Mouse (Mus musculus) left cerebral cortex, postnatal 25 days (tissue): ENCODE results near the gene Chn1. TPM values are rescaled to one million over a fixed set of nuclear protein-coding genes. Genes with fewer than 3 reads are reported as not detected.

Experiments
- DNase-seq, 2 experiments: peaks; one replicate each; pipeline ENCODE4 v3.0.0; 2022; ENCODE audit warnings: low spot score in 2 of 2, mixed read lengths in 1 of 2
- intact Hi-C: fragments of 180-260 bp; cut with DNase I; formaldehyde crosslinking; loops from one replicate; pipeline ENCODE4 v1.15.1; 2025
- total RNA-seq, 2 experiments: library from RNA; stranded (reverse); gene quantifications; 2 replicates each; pipeline ENCODE4 v1.2.3; 2021

Gene Chn1
- total RNA-seq, 2 experiments from 2014 or later, result 1,573 to 1,627 TPM

- intact Hi-C loops, result no loop called here
Observed at GRCm38 (mm10) chr2:73759027-73759426, 16.1 kb downstream of the Chn1 start.

GRCm38 (mm10) chr2:73747297-73747696, 27.8 kb downstream of the Chn1 start:
- DNase-seq, result no peak
- intact Hi-C loops, result no loop called here

More at GRCm38 (mm10) chr2:73759027-73759426, 16.1 kb downstream of the Chn1 start:
- no peak for DNase-seq

- intact Hi-C loops, result no loop called here
- no peak for DNase-seq
Observed at GRCm38 (mm10) chr2:73746375-73746770, 28.8 kb downstream of the Chn1 start.

DNA sequence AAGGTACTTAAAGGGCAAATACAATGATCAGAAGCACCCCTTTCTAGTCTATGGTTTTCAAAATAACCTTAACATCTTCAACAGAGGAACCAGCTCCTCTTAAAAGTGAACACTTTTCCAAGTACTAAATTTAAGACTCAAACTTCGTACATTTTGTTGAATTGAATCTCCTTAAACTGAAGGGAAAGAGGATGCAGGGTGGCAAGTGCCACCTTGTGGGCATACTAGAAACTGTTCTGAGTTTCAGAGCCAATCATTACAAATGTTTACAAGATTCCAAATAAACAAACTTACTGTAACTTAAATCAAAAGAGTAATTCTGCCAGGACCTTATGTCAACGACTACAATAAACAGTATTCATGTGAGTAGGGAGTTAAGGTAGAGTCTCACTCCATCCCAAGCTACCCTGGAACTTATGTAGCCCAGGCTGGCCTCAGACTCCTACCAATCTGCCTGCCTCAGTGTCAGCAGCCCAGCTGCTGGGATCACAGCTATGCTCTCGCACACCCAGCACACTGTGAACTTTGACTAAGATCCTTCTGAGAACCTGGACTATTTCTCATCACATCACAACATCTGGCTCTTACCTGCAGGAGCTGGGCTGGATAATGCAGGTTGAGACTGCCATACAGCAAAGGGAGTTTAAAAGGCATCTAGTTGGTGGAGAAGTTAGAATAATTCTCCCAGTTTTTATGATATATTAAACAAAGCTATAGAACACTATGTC, 29.3 kb downstream of the Chn1 start:
- peak; percentile 38 to 62 for DNase-seq
- intact Hi-C loops, result no loop called here

DNA sequence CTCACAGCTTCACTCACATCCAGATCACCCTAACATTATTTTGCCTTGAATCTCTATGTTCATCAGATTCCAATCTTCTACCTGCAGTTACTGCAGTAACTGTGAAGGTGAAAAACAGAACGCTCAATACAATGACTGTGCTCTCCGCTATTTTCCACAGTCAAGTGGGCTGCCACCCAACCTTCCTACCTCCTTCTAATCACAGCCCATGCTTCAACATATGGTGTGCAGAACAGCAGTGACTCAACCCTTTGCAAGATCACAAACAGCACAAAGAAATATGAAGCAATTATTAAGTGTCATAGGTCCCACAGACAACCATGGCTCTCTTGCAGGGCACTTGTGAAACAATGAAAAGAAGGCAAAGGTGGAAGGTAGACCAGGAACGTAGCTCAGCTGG, 33.9 kb downstream of the Chn1 start:
- peak in 1 of 2 experiments; percentile 57 for DNase-seq
- intact Hi-C loops, result loop anchor here (5.0 kb wide), 3 partner anchors 49 to 159 kb away; partner anchors contain the start of gene Chrna1

GRCm38 (mm10) chr2:73727868-73728267, 47.3 kb downstream of the Chn1 start:
- intact Hi-C loops, result no loop called here
- DNase-seq, result peak in 1 of 2 experiments; percentile 73

GRCm38 (mm10) chr2:73724934-73725333, 50.2 kb downstream of the Chn1 start:
- DNase-seq, result no peak

GRCm38 (mm10) chr2:73721821-73722220, 53.3 kb downstream of the Chn1 start:
- no peak for DNase-seq
- intact Hi-C loops, result no loop called here

More at GRCm38 (mm10) chr2:73724934-73725333, 50.2 kb downstream of the Chn1 start:
- intact Hi-C loops, result no loop called here

GRCm38 (mm10) chr2:73712481-73712880, 62.7 kb downstream of the Chn1 start:
- intact Hi-C loops, result no loop called here
- DNase-seq, result peak in 1 of 2 experiments; percentile 47

DNA sequence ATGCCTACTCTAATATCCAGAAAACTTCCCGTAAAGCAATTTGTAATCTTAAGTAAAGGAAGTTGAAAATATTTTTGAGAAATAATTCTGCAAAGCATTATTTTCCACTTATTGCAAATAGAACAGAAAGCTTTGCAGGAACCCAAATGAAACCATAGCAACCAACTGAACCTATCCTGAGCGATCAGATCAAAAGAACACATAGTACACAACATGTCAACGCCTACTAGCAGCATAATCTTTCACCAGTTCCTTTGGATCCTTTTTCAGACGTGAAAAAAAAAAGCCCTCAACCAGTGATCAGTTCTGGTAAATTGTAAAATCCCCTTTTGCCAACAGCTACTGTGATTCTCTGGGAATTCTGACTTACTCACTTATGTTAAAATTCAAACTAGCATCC, 82.1 kb downstream of the Chn1 start:
- DNase-seq, result peak in 1 of 2 experiments; percentile 43
- intact Hi-C loops, result loop anchor here (5.0 kb wide), 1 partner anchor 49 kb away; no protein-coding TSS in a partner anchor

DNA sequence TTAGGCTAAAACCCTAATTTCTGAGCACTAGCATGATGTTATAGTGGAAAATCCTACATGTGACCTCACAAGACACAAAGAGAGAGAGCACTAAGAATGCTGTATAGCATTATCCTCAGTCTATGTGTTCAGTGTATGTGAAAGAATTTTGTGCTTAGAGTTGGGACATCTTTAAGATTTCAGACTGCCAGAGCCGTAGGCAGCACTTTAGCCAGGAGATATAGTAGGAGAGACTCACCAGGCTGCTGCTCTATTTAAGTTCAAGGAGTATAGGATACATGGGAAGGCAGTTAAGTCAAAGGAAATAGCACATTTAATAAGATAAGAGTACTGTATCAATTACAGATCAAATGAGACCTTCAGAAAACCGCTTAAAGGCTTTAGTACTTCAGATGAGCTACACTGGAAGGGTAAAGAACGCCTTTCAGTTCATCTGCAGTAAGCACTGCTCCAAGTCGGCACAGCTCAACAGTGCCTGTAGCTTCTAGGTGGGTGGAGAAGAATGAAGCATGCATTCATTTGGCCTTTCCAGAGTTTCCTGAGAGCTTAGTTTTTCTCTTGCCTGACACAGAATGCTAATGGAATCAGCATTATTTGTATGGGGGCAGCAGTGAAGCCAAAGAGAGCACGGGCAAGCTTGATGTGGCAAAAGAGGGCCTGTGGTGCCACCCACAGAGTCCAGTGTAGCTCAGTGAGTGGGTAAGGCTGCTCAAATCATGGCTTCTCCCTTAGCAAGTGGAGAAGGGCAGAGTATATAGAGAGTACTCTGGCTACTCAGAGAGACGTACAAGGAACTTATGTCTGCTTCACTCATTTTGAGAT, 84.2 kb downstream of the Chn1 start:
- intact Hi-C loops, result loop anchor here (5.0 kb wide), 1 partner anchor 51 kb away; no protein-coding TSS in a partner anchor
- peak in 1 of 2 experiments; percentile 66 for DNase-seq

GRCm38 (mm10) chr2:73682500-73682899, 92.6 kb downstream of the Chn1 start:
- DNase-seq, result no peak

DNA sequence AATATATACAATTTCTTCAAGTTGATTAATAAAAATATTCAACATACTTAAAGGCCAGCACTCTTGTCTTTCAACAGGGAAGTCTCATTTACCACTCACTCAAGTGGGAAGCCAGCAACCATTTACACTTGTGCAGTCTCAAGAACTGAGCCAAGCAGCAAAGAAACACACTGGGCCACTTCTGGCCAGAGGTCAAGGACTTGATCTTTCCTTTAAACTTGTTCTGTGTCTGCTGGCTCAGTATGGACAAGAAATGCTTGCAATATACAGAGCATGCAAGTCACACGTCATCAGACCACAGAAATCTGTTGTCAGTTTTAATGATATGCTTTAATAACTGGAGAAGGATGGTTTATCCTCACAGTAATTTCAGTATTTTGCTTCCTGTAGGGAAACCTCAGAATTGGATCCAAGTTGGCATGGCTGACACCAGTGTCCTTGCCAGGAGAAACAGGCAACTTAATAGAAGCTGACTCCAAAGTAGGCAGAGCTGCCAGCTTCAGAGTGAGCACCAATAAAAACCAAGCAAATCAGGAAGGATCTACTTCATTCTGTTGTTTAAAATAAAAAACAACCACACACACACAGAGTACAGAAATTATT, 94.6 kb downstream of the Chn1 start:
- DNase-seq, result peak in 1 of 2 experiments; percentile 30
- intact Hi-C loops, result no loop called here

More at GRCm38 (mm10) chr2:73682500-73682899, 92.6 kb downstream of the Chn1 start:
- intact Hi-C loops, result no loop called here

- no peak for DNase-seq
- intact Hi-C loops, result no loop called here
Observed at GRCm38 (mm10) chr2:73668608-73669007, 106.5 kb downstream of the Chn1 start.

DNA sequence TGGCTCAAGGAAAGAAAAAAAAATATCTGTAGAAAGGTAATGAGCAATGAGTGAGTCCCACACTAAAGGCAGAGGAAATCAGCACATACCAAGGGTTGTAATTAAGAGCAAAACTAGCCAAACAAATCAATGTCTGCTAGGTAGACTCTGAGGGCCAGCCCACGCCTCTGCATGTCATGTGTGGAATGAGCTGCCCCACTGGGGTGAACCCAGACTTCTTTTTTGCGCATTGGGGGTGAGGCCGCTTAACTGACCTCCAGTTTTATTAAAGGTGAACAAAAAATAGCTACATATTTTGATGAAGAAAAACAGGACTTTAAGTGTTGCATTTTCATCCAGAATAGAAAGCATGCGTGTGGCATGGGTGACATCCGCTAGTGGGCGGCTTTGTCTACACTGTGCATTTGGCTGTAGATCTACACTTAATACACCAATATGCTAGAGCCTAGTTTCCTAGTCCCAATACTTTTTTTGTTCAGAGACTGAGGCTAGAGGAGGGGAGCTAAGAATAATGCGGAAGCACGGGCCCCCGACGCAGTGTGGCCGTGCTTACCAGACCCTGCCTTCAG, 114.5 kb downstream of the Chn1 start:
- intact Hi-C loops, result loop anchor here (2.0 kb wide), 1 partner anchor 36 kb away; no protein-coding TSS in a partner anchor
- no peak for DNase-seq

DNA sequence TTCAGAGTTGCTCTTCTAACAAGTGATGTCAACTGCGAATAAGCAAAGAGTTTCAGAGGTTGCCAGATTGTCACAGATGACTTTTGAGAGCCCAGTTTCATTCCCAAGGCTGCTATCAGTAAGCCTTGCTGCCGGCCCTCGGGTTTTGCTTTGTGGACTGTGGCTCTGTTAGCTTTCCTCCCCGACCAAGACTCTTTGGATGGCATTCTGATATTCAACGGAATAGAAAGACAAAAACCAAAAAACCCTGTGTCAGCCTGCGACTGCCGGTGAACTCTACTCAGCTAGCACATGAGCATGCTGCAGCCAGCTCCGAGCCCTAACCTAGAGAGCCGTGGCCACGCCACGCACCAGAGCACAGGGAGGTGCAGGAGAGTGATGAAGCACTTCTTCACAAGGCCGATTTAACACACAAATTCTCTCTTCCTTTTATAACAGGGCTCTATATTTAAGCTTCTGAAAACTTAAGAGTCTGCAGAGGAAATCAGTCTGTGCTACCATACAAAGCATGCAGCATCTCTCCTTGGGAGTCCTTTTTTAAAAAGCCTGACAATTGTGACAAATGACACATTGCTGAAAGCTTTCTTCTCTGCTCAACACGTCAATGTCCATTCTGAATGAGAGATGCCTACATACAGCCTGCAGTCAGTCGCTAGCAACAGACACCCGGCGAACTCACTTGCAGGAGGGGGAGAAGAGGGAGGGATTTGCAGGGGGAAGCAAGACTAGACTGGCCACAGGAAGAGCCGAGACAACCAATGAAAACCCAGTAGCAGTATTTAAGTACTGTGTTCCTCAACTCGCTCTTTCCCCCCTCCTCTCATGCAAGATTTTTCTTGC, 115.2 kb downstream of the Chn1 start:
- peak; percentile 83 to 95 for DNase-seq
- intact Hi-C loops, result loop anchor here (2.0 to 5.0 kb wide), 2 partner anchors 37 to 82 kb away; no protein-coding TSS in a partner anchor

GRCm38 (mm10) chr2:73659041-73659440, 116.1 kb downstream of the Chn1 start:
- peak in 1 of 2 experiments; percentile 56 for DNase-seq
- intact Hi-C loops, result loop anchor here (5.0 kb wide), 1 partner anchor 83 kb away; no protein-coding TSS in a partner anchor

- DNase-seq, result peak in 1 of 2 experiments; percentile 78
- intact Hi-C loops, result loop anchor here (2.0 to 5.0 kb wide), 2 partner anchors 73 to 84 kb away; no protein-coding TSS in a partner anchor
Observed at GRCm38 (mm10) chr2:73657961-73658360, 117.2 kb downstream of the Chn1 start.
